Mouse (Mus musculus) heart, embryonic 10.5 days (tissue): ENCODE data around the gene 1700019D03Rik. TPM values are rescaled to one million over a fixed set of nuclear protein-coding genes. Genes with fewer than 3 reads are reported as not detected.

Experiments
- DNase-seq: peaks from one replicate; pipeline ENCODE4 v3.0.0-alpha.2; 2017; ENCODE audit warnings: low spot score
- H3K27ac ChIP-seq: fragments of 300-500 bp; sonication (generic); 2 replicates; pipeline ENCODE4 v1.5.1; 2016; ENCODE audit warnings: mild to moderate bottlenecking
- H3K27me3 ChIP-seq: fragments of 300-500 bp; sonication (generic); 2 replicates; pipeline ENCODE4 v1.6.1; 2016; ENCODE audit warnings: mild to moderate bottlenecking; ENCODE audit not compliant: poor library complexity, insufficient read depth, severe bottlenecking
- H3K36me3 ChIP-seq: fragments of 300-500 bp; sonication (generic); 2 replicates; pipeline ENCODE4 v1.6.1; 2016; ENCODE audit warnings: mild to moderate bottlenecking, moderate library complexity
- H3K4me1 ChIP-seq: fragments of 300-500 bp; sonication (generic); 2 replicates; pipeline ENCODE4 v1.6.1; 2016; ENCODE audit warnings: mild to moderate bottlenecking
- H3K4me3 ChIP-seq: fragments of 300-500 bp; sonication (generic); 2 replicates; pipeline ENCODE4 v1.5.1; 2016; ENCODE audit warnings: mild to moderate bottlenecking, moderate library complexity
- H3K9me3 ChIP-seq: fragments of 300-500 bp; sonication (generic); 2 replicates; pipeline ENCODE4 v1.6.1; 2016; ENCODE audit warnings: mild to moderate bottlenecking, moderate library complexity
- WGBS: fragments of 180-500 bp; shearing (Covaris S2); methylation state at CpG from one replicate; pipeline ENCODE4 v1.1.7; 2016; 5-methylcytosine and 5-hydroxymethylcytosine counted together
- polyA plus RNA-seq: library from polyadenylated mRNA; unstranded; fragments of >200 nt; fragmentation: Nextera tagmentation; extraction: Ambion mirVana; gene quantifications from 2 replicates; pipeline ENCODE4 v1.2.1, GENCODE M21; 2016

Gene 1700019D03Rik
- 0.62 and 3.7 TPM in 2 replicates for polyA plus RNA-seq

DNA sequence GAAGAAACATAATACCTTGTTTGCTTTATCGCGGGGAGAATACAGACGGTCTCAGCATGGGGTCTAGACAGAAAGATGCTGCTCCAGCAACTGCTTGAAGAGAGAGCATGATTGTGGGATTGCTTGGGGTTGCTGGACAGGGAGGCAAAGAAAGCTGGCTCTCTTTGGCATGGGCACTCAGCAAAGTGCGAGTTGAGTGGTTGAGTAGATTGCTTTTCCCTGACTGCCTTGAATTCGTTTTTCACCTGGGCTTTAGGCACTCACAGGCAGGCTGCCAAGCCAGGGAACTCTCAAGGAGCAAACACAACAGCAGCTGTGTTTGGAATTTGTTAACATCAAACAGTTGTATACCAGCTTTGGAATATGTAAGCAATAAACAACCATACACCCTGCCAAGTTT, at the start of gene 1700019D03Rik:
Gene 1700019D03Rik (minus strand): TSS at position 101 of the 400 bp plus-strand sequence.
- H3K36me3 ChIP-seq = no peaks in the 10 kb centered on the region
- H3K27me3 ChIP-seq = no peaks in the 10 kb centered on the region
- 67% methylated on average over 5 of the region's 5 CpGs for WGBS
- no peaks in the 10 kb centered on the region for H3K4me1 ChIP-seq
- no peak within 1 kb of the TSS for H3K4me3 ChIP-seq
- no peaks in the 10 kb centered on the region for H3K9me3 ChIP-seq
- H3K27ac ChIP-seq = no peak within 1 kb of the TSS
- DNase-seq = no peak

DNA sequence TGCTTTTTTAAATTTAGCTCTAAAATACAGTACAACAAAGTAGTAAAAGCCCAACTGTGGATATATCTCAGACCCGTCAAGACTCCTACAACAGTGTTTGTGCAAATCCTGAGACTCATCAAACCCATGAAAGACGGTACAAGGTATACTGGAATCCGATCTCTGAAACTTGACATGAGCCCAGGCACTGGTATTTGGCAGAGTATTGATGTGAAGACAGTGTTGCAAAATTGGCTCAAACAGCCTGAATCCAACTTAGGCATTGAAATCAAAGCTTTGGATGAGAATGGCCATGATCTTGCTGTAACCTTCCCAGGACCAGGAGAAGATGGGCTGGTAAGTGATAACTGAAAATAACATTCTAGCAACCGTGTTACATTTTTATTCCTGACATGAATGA, 43.9 kb upstream of the 1700019D03Rik start:
- DNase-seq = no peak
- Histone ChIP-seq H3K4me1 (peaks cover 11% of the 10 kb centered on the region; the same call in 1 of the 2 replicates), H3K27ac (no peak overlapping the region), H3K36me3 (no peaks in the 10 kb centered on the region), H3K9me3 (no peaks in the 10 kb centered on the region), H3K4me3 (no peak overlapping the region), H3K27me3 (no peaks in the 10 kb centered on the region)
- WGBS = 82% methylated on average over 4 of the region's 4 CpGs

- Histone ChIP-seq H3K27ac (no peak overlapping the region), H3K9me3 (no peaks in the 10 kb centered on the region), H3K27me3 (no peaks in the 10 kb centered on the region), H3K4me3 (no peak overlapping the region), H3K4me1 (peaks cover 11% of the 10 kb centered on the region; the same call in 1 of the 2 replicates), H3K36me3 (no peaks in the 10 kb centered on the region)
- WGBS = 62% methylated on average over 13 of the region's 13 CpGs
- no peak for DNase-seq
Observed at GRCm38 (mm10) chr1:53061871-53062608, 42.1 kb upstream of the 1700019D03Rik start.

GRCm38 (mm10) chr1:53061340-53061739, 41.4 kb upstream of the 1700019D03Rik start, which contains the start of gene Mstn:
Gene Mstn (plus strand): TSS chr1:53061640.
- 71% methylated on average over 6 of the region's 6 CpGs for WGBS
- Histone ChIP-seq H3K36me3 (no peaks in the 10 kb centered on the region), H3K27ac (no peak within 1 kb of the TSS; the same call in 1 of the 2 replicates), H3K4me1 (peaks cover 11% of the 10 kb centered on the region; the same call in 1 of the 2 replicates), H3K9me3 (no peaks in the 10 kb centered on the region), H3K27me3 (no peaks in the 10 kb centered on the region), H3K4me3 (no peak within 1 kb of the TSS)
- DNase-seq = no peak

- Histone ChIP-seq H3K4me3 (no peak overlapping the region), H3K9me3 (no peaks in the 10 kb centered on the region), H3K27me3 (no peaks in the 10 kb centered on the region), H3K36me3 (no peaks in the 10 kb centered on the region), H3K27ac (no peak overlapping the region; the same call in 1 of the 2 replicates), H3K4me1 (peaks cover 11% of the 10 kb centered on the region; the same call in 1 of the 2 replicates)
- WGBS = 58% methylated on average over 8 of the region's 8 CpGs
- no peak for DNase-seq
Observed at GRCm38 (mm10) chr1:53060499-53060898, 40.5 kb upstream of the 1700019D03Rik start.

DNA sequence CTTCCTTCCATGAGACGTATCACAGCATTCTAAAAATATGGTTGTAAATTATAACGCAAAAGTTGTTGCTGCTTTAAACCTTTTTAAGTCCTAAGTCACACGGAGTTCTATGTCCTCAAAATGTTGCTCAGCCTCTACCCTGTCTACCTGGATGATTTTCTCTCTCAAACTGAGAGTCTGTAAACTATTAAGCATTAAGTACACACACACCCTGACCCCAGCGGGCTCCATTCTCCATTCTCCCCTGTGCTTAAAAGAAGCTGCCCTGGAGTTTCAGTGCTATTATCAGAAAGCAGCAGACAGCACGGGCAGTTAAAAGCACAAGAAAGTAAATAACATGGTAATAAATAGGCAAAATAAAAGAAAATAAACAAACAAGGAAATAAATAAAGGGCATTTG, 39.1 kb upstream of the 1700019D03Rik start:
- H3K4me1 ChIP-seq = peaks cover 11% of the 10 kb centered on the region; the same call in 1 of the 2 replicates

DNA sequence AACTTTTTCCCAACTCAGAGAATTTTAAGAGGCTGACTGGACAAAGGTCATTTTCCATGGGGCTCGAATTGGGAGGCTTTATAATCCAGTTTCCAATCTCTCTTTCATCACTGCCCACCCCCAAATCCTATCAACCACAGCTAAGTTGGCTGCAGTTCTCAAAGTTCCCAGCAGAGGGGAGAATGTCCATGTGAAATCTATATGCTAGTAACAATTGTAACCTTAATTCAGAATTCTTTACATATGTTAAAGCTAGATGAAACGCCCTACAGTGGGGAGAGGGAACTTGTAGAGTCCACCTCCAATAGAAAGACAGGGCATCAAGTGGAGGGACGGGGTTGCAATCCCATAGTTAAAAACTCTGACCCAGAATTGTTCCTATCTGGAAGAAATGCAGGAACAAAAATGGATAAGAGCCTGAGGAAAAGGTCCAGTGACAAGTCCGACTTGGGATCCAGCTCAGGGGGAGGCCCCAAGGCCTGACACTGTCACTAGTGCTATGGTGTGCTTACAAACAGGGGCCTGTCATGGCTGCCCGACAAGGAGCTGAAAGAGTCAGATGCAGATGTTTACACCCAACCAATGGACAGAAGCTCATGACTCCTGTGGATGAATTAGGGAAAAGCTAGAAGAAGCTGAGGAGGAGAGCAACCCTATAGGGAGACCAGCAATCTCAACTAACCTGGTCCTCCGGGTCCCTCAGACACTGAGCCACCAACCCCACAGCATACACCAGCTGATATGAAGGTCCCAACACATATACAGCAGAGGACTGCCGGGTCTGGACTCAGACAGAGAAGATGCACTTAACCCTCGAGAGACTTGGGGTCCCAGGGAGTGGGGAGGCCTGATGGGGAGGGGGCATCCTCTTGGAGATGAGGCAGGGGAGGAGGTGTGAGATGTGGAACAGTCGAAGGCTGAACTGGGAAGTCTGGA, 33.4 kb upstream of the 1700019D03Rik start:
- Histone ChIP-seq H3K4me1 (no peaks in the 10 kb centered on the region), H3K27me3 (no peaks in the 10 kb centered on the region), H3K4me3 (no peak overlapping the region), H3K36me3 (no peaks in the 10 kb centered on the region), H3K9me3 (no peaks in the 10 kb centered on the region), H3K27ac (no peak overlapping the region)
- WGBS = 44% methylated on average over 9 of the region's 9 CpGs
- DNase-seq = no peak

More for the DNA sequence above, 39.1 kb upstream of the 1700019D03Rik start:
- H3K27me3 ChIP-seq = no peaks in the 10 kb centered on the region
- H3K27ac ChIP-seq = no peak overlapping the region
- no peaks in the 10 kb centered on the region for H3K9me3 ChIP-seq
- 76% methylated on average over 5 of the region's 5 CpGs for WGBS
- no peak overlapping the region for H3K4me3 ChIP-seq
- no peaks in the 10 kb centered on the region for H3K36me3 ChIP-seq
- no peak for DNase-seq

DNA sequence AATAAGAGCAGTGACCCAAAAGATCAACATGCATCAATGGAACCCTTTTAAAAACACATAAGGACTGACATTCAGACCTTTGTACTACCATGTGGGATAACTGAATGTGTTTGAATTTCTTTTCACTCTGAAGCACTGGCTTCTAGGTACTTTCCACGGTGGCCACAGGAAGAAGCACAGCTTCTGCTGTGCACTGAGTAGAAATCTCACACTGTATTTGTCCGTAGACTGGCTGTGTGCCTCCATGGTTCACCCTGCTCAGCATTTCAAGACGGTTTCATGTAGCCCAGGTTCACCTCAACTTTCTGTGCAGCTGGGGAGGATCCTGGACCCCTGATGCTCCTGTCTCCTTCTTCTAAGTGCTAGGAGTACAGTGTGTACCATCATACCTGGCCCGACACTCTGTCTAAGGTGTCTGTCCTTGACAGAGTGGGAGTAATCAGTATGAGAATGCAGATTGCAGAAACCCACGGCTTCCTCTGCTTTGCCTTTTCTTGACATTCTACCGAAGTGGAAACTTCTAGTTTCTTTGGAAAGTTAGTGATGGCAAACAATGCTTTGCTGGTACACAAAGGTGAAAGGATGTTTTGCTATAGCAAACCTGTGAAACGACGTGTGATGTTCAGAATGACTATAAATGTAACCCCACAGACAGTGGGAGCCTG, 29.9 kb upstream of the 1700019D03Rik start:
- H3K27ac ChIP-seq = no peak overlapping the region
- no peaks in the 10 kb centered on the region for H3K36me3 ChIP-seq
- H3K4me3 ChIP-seq = no peak overlapping the region
- WGBS = 79% methylated on average over 8 of the region's 8 CpGs
- H3K9me3 ChIP-seq = no peaks in the 10 kb centered on the region
- no peaks in the 10 kb centered on the region for H3K27me3 ChIP-seq
- no peaks in the 10 kb centered on the region for H3K4me1 ChIP-seq
- DNase-seq = no peak

GRCm38 (mm10) chr1:53037443-53037871, 17.5 kb upstream of the 1700019D03Rik start:
- H3K27me3 ChIP-seq = no peaks in the 10 kb centered on the region
- H3K36me3 ChIP-seq = no peaks in the 10 kb centered on the region
- H3K9me3 ChIP-seq = no peaks in the 10 kb centered on the region
- no peak overlapping the region for H3K27ac ChIP-seq
- no peak for DNase-seq
- H3K4me1 ChIP-seq = peaks cover 4% of the 10 kb centered on the region; the same call in 1 of the 2 replicates
- WGBS = 64% methylated on average over 5 of the region's 5 CpGs
- H3K4me3 ChIP-seq = no peak overlapping the region

GRCm38 (mm10) chr1:53032550-53032949, 12.6 kb upstream of the 1700019D03Rik start:
- DNase-seq = no peak
- H3K36me3 ChIP-seq = no peaks in the 10 kb centered on the region
- H3K27me3 ChIP-seq = no peaks in the 10 kb centered on the region
- H3K4me1 ChIP-seq = peaks cover 3% of the 10 kb centered on the region; the same call in 1 of the 2 replicates
- H3K4me3 ChIP-seq = no peak overlapping the region
- no peaks in the 10 kb centered on the region for H3K9me3 ChIP-seq
- no peak overlapping the region for H3K27ac ChIP-seq

GRCm38 (mm10) chr1:53018746-53019505, 1.1 kb downstream of the 1700019D03Rik start:
- no peaks in the 10 kb centered on the region for H3K4me1 ChIP-seq
- H3K4me3 ChIP-seq = no peak overlapping the region
- no peak for DNase-seq
- 76% methylated on average over 3 of the region's 3 CpGs for WGBS
- H3K36me3 ChIP-seq = no peaks in the 10 kb centered on the region
- H3K27ac ChIP-seq = no peak overlapping the region
- no peaks in the 10 kb centered on the region for H3K9me3 ChIP-seq
- H3K27me3 ChIP-seq = no peaks in the 10 kb centered on the region

DNA sequence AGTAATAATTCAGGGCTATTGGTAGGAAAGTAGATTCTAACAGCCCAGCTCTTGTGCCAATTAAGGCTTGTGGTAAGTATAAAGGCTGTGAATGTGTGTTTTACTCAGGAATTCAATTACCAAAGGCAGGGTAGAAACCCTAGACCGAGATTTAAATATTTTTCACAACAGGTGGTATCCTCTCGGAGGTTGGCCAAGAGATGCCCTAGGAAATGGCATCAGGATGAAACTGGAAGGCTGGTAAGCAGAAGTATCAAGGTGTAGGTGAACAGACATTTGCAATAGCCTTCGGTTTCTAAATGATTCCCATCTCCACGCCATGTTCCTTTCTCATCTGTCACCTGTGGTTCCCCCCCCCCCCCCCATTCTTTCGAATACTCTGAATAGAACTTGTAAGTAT, 4.4 kb downstream of the 1700019D03Rik start:
- DNase-seq = no peak
- Histone ChIP-seq H3K36me3 (no peaks in the 10 kb centered on the region), H3K27ac (no peak overlapping the region), H3K4me1 (no peaks in the 10 kb centered on the region), H3K4me3 (no peak overlapping the region), H3K9me3 (no peaks in the 10 kb centered on the region), H3K27me3 (no peaks in the 10 kb centered on the region)
- 68% methylated on average over 5 of the region's 5 CpGs for WGBS
